Comparison of ENCODE assay signal across 8 mouse cellular contexts in genomic region chr2:181288691-181289090, GRCm38 (mm10). TPM values are rescaled to one million over a fixed set of nuclear protein-coding genes. Genes with fewer than 3 reads are reported as not detected.
DNase-seq lines count a peak whose midpoint lies in the region; ATAC-seq and TF ChIP-seq lines count a peak whose summit lies in the region.

No protein-coding gene starts in this region.

- H3K27me3 ChIP-seq in kidney, adult 2 months (replicated peaks; ENCODE audit: control insufficient read depth, insufficient read depth, low read length): no peaks in the 10 kb centered on the region
- no peaks in the 10 kb centered on the region for H3K27me3 ChIP-seq in embryonic facial prominence, embryonic 11.5 days (ENCODE audit: control insufficient read depth, insufficient read depth, low read length)
- no peaks in the 10 kb centered on the region for H3K27me3 ChIP-seq in myocyte (ENCODE audit: control insufficient read depth, insufficient read depth, insufficient read length)

- peak; percentile 63 for DNase-seq in kidney, adult 2 months
- no peak for DNase-seq in kidney, adult 18-20 months
- no peak for DNase-seq in embryonic facial prominence, embryonic 11.5 days (ENCODE audit: low spot score)
- DNase-seq in kidney, adult 9 months: peak; percentile 60
- DNase-seq in left cerebral cortex, postnatal 25 days (ENCODE audit: low spot score in 2 of 2): no peak
- DNase-seq in c-Kit-positive CD71-positive TER-119-positive erythroid progenitor cells, embryonic 14.5 days (ENCODE audit: low spot score): no peak

- H3ac ChIP-seq in myocyte (ENCODE audit: control insufficient read depth, insufficient read length): no peak overlapping the region

- H3K4me3 ChIP-seq in kidney, adult 2 months (ENCODE audit: insufficient read depth, low read depth, low read length): peak overlapping the region; percentile 50; the same call in 1 of the 2 replicates
- H3K4me3 ChIP-seq in embryonic facial prominence, embryonic 11.5 days (ENCODE audit: low read depth, low read length): peak overlapping the region; percentile 65; the same call in 1 of the 2 replicates
- peak overlapping the region; percentile 43 for H3K4me3 ChIP-seq in myocyte

- peaks cover 13% of the 10 kb centered on the region; the same call in 1 of the 2 replicates for H3K4me1 ChIP-seq in kidney, adult 2 months (ENCODE audit: control insufficient read depth, insufficient read depth, low read length)
- no peaks in the 10 kb centered on the region for H3K4me1 ChIP-seq in embryonic facial prominence, embryonic 11.5 days (ENCODE audit: control insufficient read depth, insufficient read depth, low read length)

- H3K9ac ChIP-seq in embryonic facial prominence, embryonic 11.5 days (replicated peaks; ENCODE audit: low read length): peak overlapping the region; percentile 51; the same call in 1 of the 2 replicates

- ATAC-seq in embryonic facial prominence, embryonic 11.5 days (replicated peaks; ENCODE audit: insufficient number of reproducible peaks, low FRiP score, low TSS enrichment, low read depth): no peak
- ATAC-seq in cerebellum, adult (ENCODE audit: insufficient number of reproducible peaks, low FRiP score, low TSS enrichment): no peak

- 44% methylated on average over 3 of the region's 3 CpGs for WGBS in kidney, adult 2 months
- WGBS in embryonic facial prominence, embryonic 11.5 days: 88% methylated on average over 3 of the region's 3 CpGs

- no peaks in the 10 kb centered on the region for H3K36me3 ChIP-seq in kidney, adult 2 months (ENCODE audit: control insufficient read depth, insufficient read depth, low read length)
- no peaks in the 10 kb centered on the region for H3K36me3 ChIP-seq in embryonic facial prominence, embryonic 11.5 days (replicated peaks; ENCODE audit: control insufficient read depth, insufficient read depth, low read depth, low read length)
- H3K36me3 ChIP-seq in myocyte (ENCODE audit: control insufficient read depth, insufficient read depth): no peaks in the 10 kb centered on the region

- TF ChIP-seq POLR2A in kidney, adult 2 months (IDR thresholded peaks at IDR 0.05; ENCODE audit: low read depth, low read length): no peak
- no peak for TF ChIP-seq POLR2A in myocyte (IDR thresholded peaks at IDR 0.05; ENCODE audit: insufficient read length, low read depth)

- peak overlapping the region; percentile 45 for H3K4me2 ChIP-seq in embryonic facial prominence, embryonic 11.5 days (ENCODE audit: low read depth, low read length)
- peak overlapping the region; percentile 90 for H3K4me2 ChIP-seq in myocyte (ENCODE audit: low read depth)

- H3K79me2 ChIP-seq in myocyte (ENCODE audit: control insufficient read depth, insufficient read depth): peaks cover 42% of the 10 kb centered on the region

- no peaks in the 10 kb centered on the region for H3K9me3 ChIP-seq in embryonic facial prominence, embryonic 11.5 days (replicated peaks; ENCODE audit: control insufficient read depth, low read length)

- H3K27ac ChIP-seq in kidney, adult 2 months (ENCODE audit: insufficient read depth, low read depth, low read length): peak overlapping the region; percentile 34; the same call in 1 of the 2 replicates
- H3K27ac ChIP-seq in embryonic facial prominence, embryonic 11.5 days (replicated peaks; ENCODE audit: low read depth, low read length): no peak overlapping the region

- intact Hi-C loops in left cerebral cortex, postnatal 25 days (cut with DNase I): no loop called here

- TF ChIP-seq CTCF in kidney, adult 2 months (conservative IDR thresholded peaks at IDR 0.05; ENCODE audit: insufficient read depth, insufficient read length, low read depth, low read length): no peak

TF ChIP-seq in myocyte, 11 proteins besides CTCF, POLR2A, EP300 and RAD21:
- TF ChIP-seq MYOD1 (IDR thresholded peaks at IDR 0.05; ENCODE audit: control insufficient read depth in 1 of 3, insufficient read length in 2 of 3, low read depth in 2 of 3) (no peak), SRF (IDR thresholded peaks at IDR 0.05; ENCODE audit: control insufficient read depth, insufficient read length, low read depth) (no peak), POLR2AphosphoS2 (IDR thresholded peaks at IDR 0.05; ENCODE audit: insufficient read length, low read depth) (no peak), MAX (IDR thresholded peaks at IDR 0.05; ENCODE audit: low read depth) (no peak), MYOG (IDR thresholded peaks at IDR 0.05; ENCODE audit: control insufficient read depth in 1 of 3, insufficient read depth in 1 of 3, insufficient read length in 2 of 3, low read depth in 2 of 3) (no peak), E2F4 (IDR thresholded peaks at IDR 0.05; ENCODE audit: insufficient read depth) (no peak), REST (IDR thresholded peaks at IDR 0.05; ENCODE audit: insufficient read depth, insufficient read length) (no peak), CEBPB (IDR thresholded peaks at IDR 0.05; ENCODE audit: insufficient read depth, poor library complexity, severe bottlenecking) (no peak), TCF3 (IDR thresholded peaks at IDR 0.05; ENCODE audit: insufficient read length, low read depth) (no peak), TCF12 (IDR thresholded peaks at IDR 0.05; ENCODE audit: insufficient read depth, poor library complexity, severe bottlenecking) (no peak), USF1 (IDR thresholded peaks at IDR 0.05; ENCODE audit: low read depth) (no peak)

RNA-seq across cellular contexts. Expression of gene Gmeb2, which starts 0.9 kb away (rescaled TPM):
- 12.8 and 14.5 TPM in 2 replicates for polyA plus RNA-seq in kidney, adult 2 months (2012; rRNA removed)
- polyA plus RNA-seq in embryonic facial prominence, embryonic 11.5 days (2014; fragmentation: Nextera tagmentation; extraction: Ambion mirVana): 18.0 and 18.3 TPM in 2 replicates
- polyA plus RNA-seq in myocyte (2012; fragmentation: generic; extraction: Trizol): 11.0 TPM
- 10 to 100 TPM; 21.3 to 23.9 TPM for total RNA-seq in left cerebral cortex, postnatal 25 days (2021)

RNA-seq across cellular contexts. Expression of gene Stmn3, which starts 25.6 kb away (rescaled TPM):
- 0.46 and 2.4 TPM in 2 replicates for polyA plus RNA-seq in kidney, adult 2 months (2012; rRNA removed)
- 79.6 and 98.0 TPM in 2 replicates for polyA plus RNA-seq in embryonic facial prominence, embryonic 11.5 days (2014; fragmentation: Nextera tagmentation; extraction: Ambion mirVana)
- 0.07 TPM for polyA plus RNA-seq in myocyte (2012; fragmentation: generic; extraction: Trizol)
- 100 to 1,000 TPM; 631 to 689 TPM for total RNA-seq in left cerebral cortex, postnatal 25 days (2021)

RNA-seq across cellular contexts. Expression of gene Rtel1, which starts 30.8 kb away (rescaled TPM):
- 30.2 and 30.9 TPM in 2 replicates for polyA plus RNA-seq in kidney, adult 2 months (2012; rRNA removed)
- 52.5 and 55.9 TPM in 2 replicates for polyA plus RNA-seq in embryonic facial prominence, embryonic 11.5 days (2014; fragmentation: Nextera tagmentation; extraction: Ambion mirVana)
- polyA plus RNA-seq in myocyte (2012; fragmentation: generic; extraction: Trizol): 23.6 TPM
- total RNA-seq in left cerebral cortex, postnatal 25 days (2021): 10 to 100 TPM; 29.8 to 34.9 TPM

RNA-seq across cellular contexts. Expression of gene Helz2, which starts 46.9 kb away (rescaled TPM):
- 15.4 and 17.5 TPM in 2 replicates for polyA plus RNA-seq in kidney, adult 2 months (2012; rRNA removed)
- polyA plus RNA-seq in embryonic facial prominence, embryonic 11.5 days (2014; fragmentation: Nextera tagmentation; extraction: Ambion mirVana): 0.54 and 0.70 TPM in 2 replicates
- 4.6 TPM for polyA plus RNA-seq in myocyte (2012; fragmentation: generic; extraction: Trizol)
- 1 to 10 TPM; 2.2 to 2.5 TPM for total RNA-seq in left cerebral cortex, postnatal 25 days (2021)

Comparison
In these comparisons a context has a peak if more than half of its experiments do, and no peak if none do; other contexts are left out.
1. DNase-seq: peak in kidney, adult 2 months (single experiment) and kidney, adult 9 months (single experiment); none in kidney, adult 18-20 months (single experiment), embryonic facial prominence, embryonic 11.5 days (single experiment), left cerebral cortex, postnatal 25 days (0 of 2) and c-Kit-positive CD71-positive TER-119-positive erythroid progenitor cells, embryonic 14.5 days (single experiment).
2. RNA of gene Stmn3, which starts 25.6 kb away (polyA plus RNA-seq): 79.6 to 98.0 TPM in embryonic facial prominence, embryonic 11.5 days; 0.46 to 2.4 TPM in kidney, adult 2 months and 0.07 TPM in myocyte (single experiment); every median in the first group is over 10 times any median in the second.
3. Peak in every context shown above with its lines, with median percentiles within 50 percentile points of each other: H3K4me3 ChIP-seq.